Comparison of ENCODE assay signal across 23 mouse cellular contexts in genomic region chr10:21777103-21777502, GRCm38 (mm10).
DNase-seq lines count a peak whose midpoint lies in the region; TF ChIP-seq lines count a peak whose summit lies in the region.
"Had no signal": no experiment of that assay in that cellular context is flagged by ENCODE, and none has a peak within 500 bp of the region (broad histone marks: within the 10 kb centered on the region; RNA-seq: fewer than 3 reads in every experiment).

No protein-coding gene starts in this region.

- no peaks in the 10 kb centered on the region for H3K9me3 ChIP-seq in ES-E14 (ENCODE audit: control insufficient read depth, insufficient read depth, low read depth, low read length)
- H3K9me3 ChIP-seq: hindbrain, embryonic 10.5 days; kidney, embryonic 15.5 days; limb, embryonic 15.5 days; liver, embryonic 15.5 days; midbrain, embryonic 10.5 days; stomach, embryonic 15.5 days had no signal

- H3K36me3 ChIP-seq in ES-E14 (ENCODE audit: control insufficient read depth, insufficient read depth, low read length, poor library complexity, severe bottlenecking) = no peaks in the 10 kb centered on the region
- H3K36me3 ChIP-seq: hindbrain, embryonic 10.5 days; kidney, embryonic 15.5 days; limb, embryonic 15.5 days; liver, embryonic 15.5 days; midbrain, embryonic 10.5 days; stomach, embryonic 15.5 days had no signal

- H3K27ac ChIP-seq in gastrocnemius, adult 2 months = peak overlapping the region; percentile 56; the same call in 1 of the 2 replicates
- no peak overlapping the region for H3K27ac ChIP-seq in ES-E14 (ENCODE audit: insufficient read depth, low read depth, low read length, poor library complexity, severe bottlenecking)
- H3K27ac ChIP-seq: hindbrain, embryonic 10.5 days; hindbrain, postnatal 0 days; kidney, embryonic 15.5 days; limb, embryonic 15.5 days; liver, embryonic 15.5 days; midbrain, embryonic 10.5 days; stomach, embryonic 15.5 days had no signal

- H3K4me1 ChIP-seq in ES-E14 (ENCODE audit: control insufficient read depth in 2 of 2, insufficient read depth in 2 of 2, low read length in 2 of 2, poor library complexity in 1 of 2) = peaks cover 5 to 9% of the 10 kb centered on the region in 2 experiments; a peak in 3 of 4 replicates
- H3K4me1 ChIP-seq: kidney, embryonic 15.5 days; limb, embryonic 15.5 days; liver, embryonic 15.5 days; stomach, embryonic 15.5 days had no signal

- H3K4me3 ChIP-seq in gastrocnemius, adult 2 months = no peak overlapping the region
- no peak overlapping the region for H3K4me3 ChIP-seq in ES-E14 (ENCODE audit: insufficient read depth in 1 of 2, low read depth in 1 of 2, low read length in 2 of 2, poor library complexity in 1 of 2, severe bottlenecking in 1 of 2)
- H3K4me3 ChIP-seq: hindbrain, embryonic 10.5 days; kidney, embryonic 15.5 days; limb, embryonic 15.5 days; liver, embryonic 15.5 days; midbrain, embryonic 10.5 days; stomach, embryonic 15.5 days had no signal

- in situ Hi-C loops in ES-E14 (cut with MboI; ENCODE audit: low sequenced_read_pairs in 2 of 2, unreplicated experiment in 2 of 2) = no loop called here

- no peak for DNase-seq in gastrocnemius, adult 2 months
- DNase-seq in gastrocnemius, adult 8-10 months (ENCODE audit: low spot score in 2 of 2) = no peak
- DNase-seq in A20 (ENCODE audit: low read depth, low spot score) = peak; percentile 44
- DNase-seq in ES-E14 (ENCODE audit: low read depth, low spot score) = no peak
- peak; percentile 5 to 18 for DNase-seq in monocyte, adult 2 months (ENCODE audit: low read depth in 1 of 2, low spot score in 2 of 2)
- no peak for DNase-seq in left cerebral cortex, postnatal 36 days (ENCODE audit: low spot score in 2 of 2)
- no peak for DNase-seq in ovary, adult 18-20 months (ENCODE audit: low spot score)
- DNase-seq: adrenal gland, postnatal 25 days; cerebellum, adult 8-10 months; cerebellum, postnatal 36 days; kidney, adult 11 months; kidney, postnatal 4 days; lung, postnatal 4 days; right cerebral cortex, adult 18-20 months; right cerebral cortex, postnatal 4 days; thymus, postnatal 36 days had no signal

- intact Hi-C loops in gastrocnemius, adult 2 months (cut with DNase I) = no loop called here
- intact Hi-C loops in left cerebral cortex, postnatal 36 days (cut with DNase I) = no loop called here

- peak overlapping the region; percentile 13; the same call in 1 of the 2 replicates for H3K9ac ChIP-seq in ES-E14 (ENCODE audit: insufficient read depth, low read depth, low read length, poor library complexity, severe bottlenecking)
- H3K9ac ChIP-seq: kidney, embryonic 15.5 days; limb, embryonic 15.5 days; liver, embryonic 15.5 days; stomach, embryonic 15.5 days had no signal

- no peak for TF ChIP-seq CTCF in gastrocnemius, adult 2 months (IDR thresholded peaks at IDR 0.05)

TF ChIP-seq in ES-E14, 5 proteins besides CTCF, POLR2A, EP300 and RAD21:
- TF ChIP-seq MAFK (IDR thresholded peaks at IDR 0.05; ENCODE audit: insufficient read depth, low read depth, low read length) = no peak
- TF ChIP-seq HCFC1 (IDR thresholded peaks at IDR 0.05; ENCODE audit: borderline replicate concordance, insufficient read depth, low read length) = no peak
- TF ChIP-seq CHD2 (IDR thresholded peaks at IDR 0.05; ENCODE audit: low read depth, low read length) = no peak
- no peak for TF ChIP-seq ZC3H11A (IDR thresholded peaks at IDR 0.05; ENCODE audit: borderline replicate concordance, low read depth, low read length)
- no peak for TF ChIP-seq ZNF384 (IDR thresholded peaks at IDR 0.05; ENCODE audit: low read depth, low read length)
TF ChIP-seq in ES-E14: peak in this region for 0.

Comparison
In these comparisons a context has a peak if more than half of its experiments do, and no peak if none do; other contexts are left out.
1. DNase-seq: peak in A20 (single experiment) and monocyte, adult 2 months (2 of 2); none in gastrocnemius, adult 2 months (single experiment), gastrocnemius, adult 8-10 months (0 of 2), ES-E14 (single experiment), left cerebral cortex, postnatal 36 days (0 of 2) and ovary, adult 18-20 months (single experiment).